Mouse (Mus musculus) hindbrain, postnatal 0 days (tissue): ENCODE measurements at regions not wholly inside any gene's neighbourhood (a gene's known extent, or its start where the extent isn't known, plus 50 kb on each side); places are given as distances from the start of the nearest gene placed in this dataset.

Source experiments
- ATAC-seq: fragments of 200-750 bp; cut with Nextera tagmentation; 2 replicates; pipeline ENCODE4 v1.8.0; 2017; ENCODE audit warnings: mild to moderate bottlenecking, moderate TSS enrichment, moderate library complexity
- DNase-seq: peaks from one replicate; pipeline ENCODE4 v3.0.0-alpha.2; 2015; ENCODE audit warnings: low spot score
- H3K27ac ChIP-seq: fragments of 300-500 bp; sonication (generic); 2 replicates; pipeline ENCODE4 v1.5.1; 2014; ENCODE audit warnings: mild to moderate bottlenecking
- H3K27me3 ChIP-seq: fragments of 300-500 bp; sonication (generic); 2 replicates; pipeline ENCODE4 v1.6.1; 2014; ENCODE audit warnings: low read length, mixed read lengths; ENCODE audit not compliant: insufficient read depth
- H3K36me3 ChIP-seq: fragments of 300-500 bp; sonication (generic); 2 replicates; pipeline ENCODE4 v1.6.1; 2014; ENCODE audit warnings: low read length, mixed read lengths; ENCODE audit not compliant: insufficient read depth
- H3K4me1 ChIP-seq: fragments of 300-500 bp; sonication (generic); 2 replicates; pipeline ENCODE4 v1.6.1; 2014; ENCODE audit warnings: antibody characterized with exemption, low read length, mixed read lengths; ENCODE audit not compliant: insufficient read depth
- H3K4me2 ChIP-seq: fragments of 300-500 bp; sonication (generic); 2 replicates; pipeline ENCODE4 v1.6.1; 2014; ENCODE audit warnings: low read depth, mild to moderate bottlenecking, low read length, moderate library complexity, mixed read lengths
- H3K4me3 ChIP-seq: fragments of 300-500 bp; sonication (generic); 2 replicates; pipeline ENCODE4 v1.5.1; 2014; ENCODE audit warnings: low read length
- H3K9ac ChIP-seq: fragments of 300-500 bp; sonication (generic); replicated peaks from 2 replicates; pipeline ENCODE4 v1.6.1; 2014; ENCODE audit warnings: mild to moderate bottlenecking, low read length, moderate library complexity, mixed read lengths
- H3K9me3 ChIP-seq: fragments of 300-500 bp; sonication (generic); 2 replicates; pipeline ENCODE4 v1.6.1; 2016; ENCODE audit warnings: low read length, mixed read lengths
- CTCF ChIP-seq: IDR thresholded peaks from 2 replicates; pipeline ENCODE4 v1.5.1; 2016; ENCODE audit warnings: antibody characterized with exemption, control low read depth, low read depth
- WGBS: fragments of 180-500 bp; shearing (Covaris S2); extraction: QIAGEN DNeasy Blood & Tissue Kit; methylation state at CpG from one replicate; pipeline ENCODE4 v1.1.7; 2014; 5-methylcytosine and 5-hydroxymethylcytosine counted together

DNA sequence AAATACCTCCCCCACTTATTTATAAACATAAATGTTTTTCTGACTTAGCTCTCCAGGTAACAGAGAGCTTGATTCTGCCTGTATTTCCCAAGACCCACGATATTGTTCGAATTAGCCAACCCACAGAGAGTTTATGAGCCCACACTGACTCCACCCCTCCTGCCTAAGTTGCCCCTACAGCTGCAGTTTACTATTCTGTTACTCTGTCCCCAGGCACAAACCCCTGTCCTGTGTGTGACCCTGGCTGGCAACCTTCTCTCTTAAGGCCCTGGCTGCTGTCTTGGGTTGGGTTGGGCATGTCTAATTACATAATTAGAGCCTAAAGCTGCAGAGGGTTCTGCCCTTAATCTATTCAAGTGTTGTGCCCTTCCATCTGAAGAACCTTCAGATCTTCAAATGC, 116.4 kb upstream of the Adra1d start:
- Histone ChIP-seq H3K4me2 (no peak overlapping the region), H3K4me1 (no peaks in the 10 kb centered on the region), H3K27ac (no peak overlapping the region), H3K9ac (no peak overlapping the region), H3K4me3 (no peak overlapping the region), H3K36me3 (no peaks in the 10 kb centered on the region), H3K9me3 (no peaks in the 10 kb centered on the region), H3K27me3 (no peaks in the 10 kb centered on the region)
- no peak for TF ChIP-seq CTCF
- WGBS, result 91% methylated on average over 2 of the region's 2 CpGs
- ATAC-seq (no peak), DNase-seq (no peak)

DNA sequence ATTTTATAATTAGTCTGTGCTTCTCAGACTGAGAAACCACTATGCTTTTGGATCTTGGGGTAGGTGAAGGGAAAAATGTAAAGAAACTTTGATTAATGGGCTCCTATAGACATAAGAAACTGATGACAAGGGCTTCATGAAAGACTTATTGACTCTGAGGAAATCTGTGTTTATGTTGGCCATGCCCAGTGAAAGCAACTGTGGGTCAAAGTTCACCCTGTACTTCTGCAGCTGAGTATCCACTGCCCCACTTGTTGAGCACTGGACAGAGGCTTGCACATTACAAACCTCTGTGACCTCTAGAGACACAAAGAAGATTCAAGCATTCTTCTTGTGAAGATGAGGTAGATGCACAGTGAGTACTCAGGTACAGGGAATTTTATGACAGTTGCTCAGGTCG, 114.7 kb upstream of the Adra1d start:
- Histone ChIP-seq H3K27me3 (no peaks in the 10 kb centered on the region), H3K4me3 (no peak overlapping the region), H3K27ac (no peak overlapping the region), H3K9ac (no peak overlapping the region), H3K36me3 (no peaks in the 10 kb centered on the region), H3K9me3 (no peaks in the 10 kb centered on the region), H3K4me2 (no peak overlapping the region), H3K4me1 (no peaks in the 10 kb centered on the region)
- DNase-seq, result no peak
- no peak for ATAC-seq
- WGBS, result 89% methylated on average over 1 of the region's 1 CpGs
- no peak for TF ChIP-seq CTCF

DNA sequence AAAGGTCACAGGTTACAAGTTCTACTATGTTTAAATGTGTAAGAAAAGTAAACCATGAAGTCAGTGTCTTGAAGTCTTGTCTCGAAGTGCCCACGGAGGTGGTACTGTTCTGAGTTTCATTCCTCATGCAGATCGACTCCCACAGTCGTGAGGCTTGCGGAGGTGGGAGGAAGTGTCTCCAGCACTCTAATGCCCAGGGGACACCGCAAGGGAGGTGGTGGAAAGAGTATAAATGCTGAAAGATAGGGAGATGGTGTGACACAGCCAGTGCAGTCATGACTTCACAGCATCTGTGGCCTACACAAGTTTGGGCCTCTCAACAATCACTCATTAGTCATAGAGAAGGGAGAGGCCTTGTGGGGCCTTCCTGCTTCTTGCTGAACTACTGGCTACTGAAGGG, 112.8 kb upstream of the Adra1d start:
- Histone ChIP-seq H3K4me3 (no peak overlapping the region), H3K9ac (no peak overlapping the region), H3K4me2 (no peak overlapping the region), H3K36me3 (no peaks in the 10 kb centered on the region), H3K27ac (no peak overlapping the region), H3K27me3 (no peaks in the 10 kb centered on the region), H3K4me1 (no peaks in the 10 kb centered on the region), H3K9me3 (no peaks in the 10 kb centered on the region)
- WGBS, result 90% methylated on average over 6 of the region's 6 CpGs
- no peak for ATAC-seq
- TF ChIP-seq CTCF, result no peak
- DNase-seq, result no peak

- Histone ChIP-seq H3K4me1 (no peaks in the 10 kb centered on the region), H3K4me3 (no peak overlapping the region), H3K27me3 (no peaks in the 10 kb centered on the region), H3K4me2 (no peak overlapping the region), H3K9ac (no peak overlapping the region), H3K36me3 (no peaks in the 10 kb centered on the region), H3K9me3 (no peaks in the 10 kb centered on the region), H3K27ac (no peak overlapping the region)
- DNase-seq (no peak), ATAC-seq (no peak)
- WGBS, result 71% methylated on average over 3 of the region's 3 CpGs
- no peak for TF ChIP-seq CTCF
Measured at GRCm38 (mm10) chr2:131673351-131673750, 111.3 kb upstream of the Adra1d start.

- no peak overlapping the region for H3K27ac ChIP-seq
- no peaks in the 10 kb centered on the region for H3K36me3 ChIP-seq
- H3K4me2 ChIP-seq, result no peak overlapping the region
- no peak for TF ChIP-seq CTCF
- 83% methylated on average over 1 of the region's 1 CpGs for WGBS
- ATAC-seq, result no peak
- no peak for DNase-seq
- no peaks in the 10 kb centered on the region for H3K27me3 ChIP-seq
- no peaks in the 10 kb centered on the region for H3K9me3 ChIP-seq
- no peaks in the 10 kb centered on the region for H3K4me1 ChIP-seq
- H3K9ac ChIP-seq, result no peak overlapping the region
- H3K4me3 ChIP-seq, result no peak overlapping the region
Measured at GRCm38 (mm10) chr2:131672646-131673045, 110.6 kb upstream of the Adra1d start.

- Histone ChIP-seq H3K4me2 (no peak overlapping the region), H3K27ac (no peak overlapping the region), H3K4me3 (no peak overlapping the region), H3K9me3 (no peaks in the 10 kb centered on the region), H3K4me1 (no peaks in the 10 kb centered on the region), H3K36me3 (no peaks in the 10 kb centered on the region), H3K27me3 (no peaks in the 10 kb centered on the region), H3K9ac (no peak overlapping the region)
- DNase-seq (no peak), ATAC-seq (no peak)
- no peak for TF ChIP-seq CTCF
- 41% methylated on average over 1 of the region's 1 CpGs for WGBS
Measured at GRCm38 (mm10) chr2:131672223-131672622, 110.1 kb upstream of the Adra1d start.

- Histone ChIP-seq H3K4me1 (no peaks in the 10 kb centered on the region), H3K4me2 (no peak overlapping the region), H3K27me3 (no peaks in the 10 kb centered on the region), H3K36me3 (no peaks in the 10 kb centered on the region), H3K9ac (no peak overlapping the region), H3K27ac (no peak overlapping the region), H3K9me3 (no peaks in the 10 kb centered on the region), H3K4me3 (no peak overlapping the region)
- no peak for ATAC-seq
- no peak for TF ChIP-seq CTCF
- no peak for DNase-seq
Measured at GRCm38 (mm10) chr2:131670876-131671275, 108.8 kb upstream of the Adra1d start.

DNA sequence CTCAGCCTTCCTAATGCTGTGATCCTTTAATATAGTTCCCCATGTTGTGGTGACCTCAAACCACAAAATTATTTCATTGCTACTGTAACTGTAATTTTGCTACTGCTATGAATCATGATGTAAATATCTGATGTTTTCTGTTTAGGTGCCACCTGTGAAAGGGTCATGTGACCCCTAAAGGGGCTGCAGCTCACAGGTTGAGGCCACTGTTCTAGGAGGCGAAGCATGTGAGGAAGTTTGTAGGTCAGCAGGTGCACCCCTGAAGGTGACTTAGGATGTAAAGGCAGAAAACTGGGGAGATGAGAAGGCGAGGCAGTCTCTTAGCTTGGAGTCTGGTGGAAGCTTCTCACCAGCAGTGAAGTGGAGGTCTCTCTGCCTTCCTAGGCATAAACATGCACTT, 105.8 kb upstream of the Adra1d start:
- ATAC-seq, result no peak
- DNase-seq, result no peak
- no peak overlapping the region for H3K27ac ChIP-seq
- H3K4me3 ChIP-seq, result no peak overlapping the region
- WGBS, result 91% methylated on average over 2 of the region's 2 CpGs
- no peaks in the 10 kb centered on the region for H3K4me1 ChIP-seq
- no peak overlapping the region for H3K9ac ChIP-seq
- H3K36me3 ChIP-seq, result no peaks in the 10 kb centered on the region
- no peaks in the 10 kb centered on the region for H3K9me3 ChIP-seq
- H3K4me2 ChIP-seq, result no peak overlapping the region
- H3K27me3 ChIP-seq, result no peaks in the 10 kb centered on the region
- no peak for TF ChIP-seq CTCF
